Mouse (Mus musculus) CH12.LX (cell line): ENCODE measurements around the gene Fat3.

Source experiments
- CHD2 ChIP-seq: IDR thresholded peaks from 2 replicates; pipeline ENCODE4 v1.6.1; 2011; ENCODE audit warnings: low read length, improper control_type of control experiment
- CTCF ChIP-seq, 2 experiments: IDR thresholded peaks in 1 of 2; conservative IDR thresholded peaks in 1 of 2; 2 replicates each; pipeline ENCODE4 v1.5.1; 2011 to 2012; ENCODE audit warnings: low read depth in 2 of 2, low read length in 2 of 2, improper control_type of control experiment in 1 of 2, inconsistent platforms in 1 of 2, mild to moderate bottlenecking in 1 of 2, moderate library complexity in 1 of 2
- E2F4 ChIP-seq: IDR thresholded peaks from 2 replicates; pipeline ENCODE4 v1.6.1; 2011; ENCODE audit warnings: low read depth, low read length, improper control_type of control experiment; ENCODE audit not compliant: insufficient replicate concordance
- GABPA ChIP-seq: IDR thresholded peaks from 2 replicates; pipeline ENCODE4 v1.6.1; 2012; ENCODE audit warnings: low read depth, low read length, improper control_type of control experiment, inconsistent platforms; ENCODE audit not compliant: insufficient replicate concordance
- IRF4 ChIP-seq: IDR thresholded peaks from 2 replicates; pipeline ENCODE4 v1.6.1; 2014; ENCODE audit warnings: low read depth, mild to moderate bottlenecking, inconsistent platforms, low read length, improper control_type of control experiment
- JUND ChIP-seq: conservative IDR thresholded peaks from 2 replicates; pipeline ENCODE4 v1.6.1; 2011; ENCODE audit warnings: low read depth, low read length, improper control_type of control experiment
- POLR2A ChIP-seq: IDR thresholded peaks from 2 replicates; pipeline ENCODE4 v1.6.1; 2011; ENCODE audit warnings: low read depth, mild to moderate bottlenecking, improper control_type of control experiment, low read length
- UBTF ChIP-seq: IDR thresholded peaks from 2 replicates; pipeline ENCODE4 v1.6.1; 2012; ENCODE audit warnings: low read depth, mild to moderate bottlenecking, inconsistent platforms, low read length, improper control_type of control experiment, moderate library complexity
- ZMIZ1 ChIP-seq: IDR thresholded peaks from 2 replicates; pipeline ENCODE4 v1.6.1; 2012; ENCODE audit warnings: low read depth, mild to moderate bottlenecking, inconsistent platforms, low read length, improper control_type of control experiment

DNA sequence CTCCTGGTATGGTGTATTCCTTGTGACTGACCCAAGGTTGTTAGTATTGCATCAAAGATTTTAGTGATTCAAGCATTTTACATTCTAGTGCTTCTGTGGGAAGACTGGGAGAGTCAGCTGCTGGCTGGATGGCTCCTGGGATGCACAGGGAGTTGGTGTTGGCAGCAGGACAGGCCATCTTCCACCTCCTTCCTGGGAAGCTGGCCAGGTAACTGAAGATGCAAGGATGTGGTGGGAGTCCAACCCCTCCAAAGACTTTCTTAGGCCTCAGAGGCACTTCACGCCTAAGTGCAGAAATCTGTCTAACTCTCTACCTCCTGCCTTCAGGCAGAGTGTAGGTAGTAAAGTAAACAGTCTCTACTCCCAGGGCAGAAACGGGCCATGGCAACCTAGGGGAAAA, 2.7 kb upstream of the Fat3 start:
- TF ChIP-seq GABPA = no peak
- TF ChIP-seq JUND = no peak
- no peak for TF ChIP-seq POLR2A
- no peak for TF ChIP-seq CTCF (conservative IDR thresholded peaks at IDR 0.05 in 1 of 2, IDR thresholded peaks at IDR 0.05 in 1 of 2; ENCODE audit: low read depth in 2 of 2, low read length in 2 of 2)
- TF ChIP-seq IRF4 = no peak
- TF ChIP-seq CHD2 = no peak
- TF ChIP-seq E2F4 = no peak
- no peak for TF ChIP-seq ZMIZ1
- TF ChIP-seq UBTF = no peak
